Mouse (Mus musculus) neural tube, embryonic 10.5 days (tissue): Measurements from ENCODE around the gene Zfp385a.

Experiments used
- DNase-seq: peaks from one replicate; pipeline ENCODE4 v3.0.0-alpha.2; 2017; ENCODE audit warnings: low spot score; ENCODE audit errors: extremely low spot score

Zfp385a gene

DNA sequence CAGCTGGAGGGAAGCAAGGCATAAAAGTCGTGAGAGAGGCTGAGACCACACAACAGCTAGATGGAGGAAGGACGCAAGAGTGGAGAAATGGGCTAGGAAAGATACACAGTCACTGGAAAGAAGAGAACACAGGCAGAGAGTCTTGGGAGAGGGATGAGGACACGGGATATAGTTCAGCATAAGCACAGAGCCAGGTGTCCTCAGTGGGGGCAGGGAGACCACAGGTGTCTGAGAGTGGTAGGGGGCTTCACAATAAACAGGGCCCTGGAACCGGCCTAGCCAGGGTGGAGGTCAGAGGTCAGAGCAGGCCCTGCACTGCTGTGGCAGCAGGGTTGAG, 1.1 kb downstream of the Zfp385a start:
- no peak for DNase-seq

DNA sequence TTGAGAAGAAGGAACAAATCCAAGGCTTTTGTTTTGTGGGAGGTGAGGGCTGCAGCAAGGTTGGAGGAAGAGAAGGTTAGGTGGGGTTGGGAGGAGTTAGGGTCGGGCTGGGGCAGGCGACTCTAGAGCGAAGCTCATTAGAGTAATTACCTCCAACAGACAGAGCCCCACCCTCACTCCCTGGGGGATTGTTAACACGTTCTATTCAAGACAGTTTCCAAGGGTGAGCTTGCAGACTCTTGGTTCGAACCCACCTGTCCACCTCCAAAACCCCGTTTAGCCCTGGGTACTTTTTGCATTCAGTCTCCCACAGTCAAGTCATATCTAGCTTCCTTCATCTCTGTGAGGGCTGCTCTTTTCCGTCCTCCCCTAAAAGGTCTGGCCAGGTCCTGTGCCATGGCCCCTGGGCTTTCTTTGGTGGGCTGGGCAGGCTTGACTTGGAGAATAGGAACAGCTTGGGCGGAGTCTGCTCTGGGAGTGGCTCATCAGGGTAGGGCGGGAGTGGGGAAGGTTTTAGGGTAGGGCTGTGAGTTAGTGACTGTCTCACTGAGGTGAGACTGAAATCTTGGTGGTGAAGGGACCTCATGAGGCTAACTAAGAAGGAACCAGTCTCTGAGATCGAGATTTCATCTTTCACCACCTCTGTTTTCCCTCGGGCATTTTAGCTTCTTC, 2.8 kb downstream of the Zfp385a start:
- DNase-seq = no peak

DNA sequence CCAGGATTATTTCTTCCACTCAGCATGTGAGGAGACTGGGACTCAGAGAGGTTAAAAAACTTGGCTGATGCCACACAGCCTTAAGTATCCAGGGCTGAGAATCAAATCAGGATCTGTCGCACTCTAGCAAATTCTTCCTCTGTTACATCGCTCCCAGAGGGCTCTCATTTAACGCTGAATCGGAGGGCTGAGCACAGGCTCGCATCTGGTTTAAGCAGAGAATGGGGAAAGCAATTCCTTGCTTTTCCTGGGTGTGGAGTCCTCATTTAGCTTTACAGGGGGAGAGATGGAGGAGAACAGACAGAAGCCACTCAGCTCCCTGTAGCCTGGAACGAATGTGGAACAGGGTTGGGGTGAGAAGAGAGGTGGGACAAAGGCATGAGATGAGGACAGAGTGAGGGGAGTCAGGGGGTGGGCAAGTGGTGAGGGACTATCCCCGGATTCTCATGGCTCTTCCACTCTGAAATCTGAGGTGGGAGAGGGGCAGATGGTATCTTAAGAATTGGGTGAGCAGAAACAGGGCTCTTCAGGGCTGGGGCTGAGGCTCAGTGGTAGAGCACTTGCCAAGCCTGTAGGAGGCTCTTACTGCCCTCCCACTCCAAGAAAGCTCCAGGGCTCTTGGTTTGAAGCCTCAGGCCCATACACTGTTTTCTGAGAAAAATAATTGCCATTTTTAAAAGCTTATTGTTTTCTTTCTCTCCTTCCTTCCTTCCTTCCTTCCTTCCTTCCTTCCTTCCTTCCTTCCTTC, 4.2 kb downstream of the Zfp385a start:
- no peak for DNase-seq

DNA sequence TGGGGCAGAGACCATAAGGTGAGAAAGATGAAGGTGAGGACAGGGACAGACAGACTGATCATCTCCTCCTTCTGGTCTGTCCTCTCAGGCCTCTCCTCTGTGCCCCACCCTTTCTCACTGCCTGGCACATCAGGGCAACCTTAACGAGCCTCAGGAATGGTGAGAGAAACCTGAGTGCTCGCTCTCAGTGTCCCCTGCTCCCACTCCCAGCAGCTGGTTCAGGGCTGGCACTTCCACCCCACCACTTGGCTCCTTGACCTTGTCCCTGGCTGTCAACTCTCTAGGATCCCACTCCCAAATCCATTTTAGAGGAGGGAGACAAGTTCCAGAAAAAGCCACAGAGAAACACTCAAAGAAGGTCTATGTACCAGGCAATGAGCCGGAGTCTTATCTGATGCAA, 4.9 kb downstream of the Zfp385a start:
- DNase-seq = no peak

DNA sequence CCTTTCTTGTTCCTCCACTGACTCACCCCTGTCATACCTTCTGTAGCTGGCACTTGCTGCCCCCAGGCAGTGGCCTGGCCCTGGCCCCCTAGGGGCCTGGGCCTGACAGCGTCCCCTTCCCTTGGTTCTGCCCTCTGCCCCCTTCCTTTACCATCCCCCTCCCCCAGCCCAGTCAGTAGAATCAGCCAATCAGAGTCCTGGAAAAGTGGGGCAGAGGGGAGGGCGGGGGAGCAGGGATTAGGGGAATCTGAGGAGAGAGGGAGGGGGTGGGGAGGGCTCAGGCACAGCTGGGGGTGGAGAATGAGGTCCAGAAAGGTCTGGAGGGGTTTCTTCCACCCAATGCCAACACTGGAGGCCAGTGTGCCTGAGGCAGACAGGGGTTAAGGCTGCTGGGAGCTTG, 5.7 kb downstream of the Zfp385a start:
- no peak for DNase-seq

DNA sequence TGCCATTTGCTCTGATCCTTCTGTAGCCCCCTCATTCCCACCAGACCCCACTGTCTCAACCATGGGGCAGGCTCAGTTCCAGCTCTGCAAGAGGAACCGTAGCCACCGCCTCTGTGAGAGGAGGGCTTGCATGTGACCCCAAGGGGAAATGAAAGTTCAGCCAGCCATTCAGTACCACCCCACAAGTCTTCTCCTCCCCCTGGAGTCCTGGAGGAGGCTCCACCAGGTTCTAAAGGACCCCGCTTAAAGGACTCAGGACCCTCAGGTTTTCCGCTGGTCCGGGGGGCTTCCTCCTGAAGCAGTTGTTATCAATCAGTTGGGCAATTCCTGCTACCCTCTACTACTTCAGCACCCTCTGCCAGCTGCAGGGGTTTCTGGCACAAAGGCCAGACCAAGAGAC, 6.2 kb downstream of the Zfp385a start:
- no peak for DNase-seq

DNA sequence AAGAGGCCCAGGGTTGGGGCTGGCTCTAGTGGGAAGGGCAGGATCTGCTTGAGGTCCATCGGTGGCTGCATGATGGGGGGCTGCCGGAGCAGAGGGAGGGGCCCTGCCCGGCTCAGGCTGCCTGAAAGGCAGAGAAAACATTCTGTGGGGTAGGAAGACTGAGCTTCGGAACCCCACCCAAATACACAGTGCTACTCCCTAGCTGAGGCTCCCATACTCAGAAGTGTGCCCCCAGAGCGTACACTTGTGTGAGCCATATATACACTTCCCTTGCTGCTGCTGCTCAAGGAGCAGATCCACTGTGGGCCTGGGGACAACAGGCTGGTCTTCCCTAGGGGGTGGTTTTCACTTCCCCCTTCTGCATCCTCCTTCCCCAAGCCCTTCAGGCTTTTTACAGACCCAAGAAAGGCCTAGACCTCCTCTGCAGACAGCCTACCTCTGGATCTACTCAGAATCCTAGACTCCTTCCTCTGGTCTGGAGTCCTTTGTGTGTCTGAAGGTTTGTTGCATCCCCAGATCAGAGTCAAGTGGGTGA, 6.7 kb downstream of the Zfp385a start:
- no peak for DNase-seq

DNA sequence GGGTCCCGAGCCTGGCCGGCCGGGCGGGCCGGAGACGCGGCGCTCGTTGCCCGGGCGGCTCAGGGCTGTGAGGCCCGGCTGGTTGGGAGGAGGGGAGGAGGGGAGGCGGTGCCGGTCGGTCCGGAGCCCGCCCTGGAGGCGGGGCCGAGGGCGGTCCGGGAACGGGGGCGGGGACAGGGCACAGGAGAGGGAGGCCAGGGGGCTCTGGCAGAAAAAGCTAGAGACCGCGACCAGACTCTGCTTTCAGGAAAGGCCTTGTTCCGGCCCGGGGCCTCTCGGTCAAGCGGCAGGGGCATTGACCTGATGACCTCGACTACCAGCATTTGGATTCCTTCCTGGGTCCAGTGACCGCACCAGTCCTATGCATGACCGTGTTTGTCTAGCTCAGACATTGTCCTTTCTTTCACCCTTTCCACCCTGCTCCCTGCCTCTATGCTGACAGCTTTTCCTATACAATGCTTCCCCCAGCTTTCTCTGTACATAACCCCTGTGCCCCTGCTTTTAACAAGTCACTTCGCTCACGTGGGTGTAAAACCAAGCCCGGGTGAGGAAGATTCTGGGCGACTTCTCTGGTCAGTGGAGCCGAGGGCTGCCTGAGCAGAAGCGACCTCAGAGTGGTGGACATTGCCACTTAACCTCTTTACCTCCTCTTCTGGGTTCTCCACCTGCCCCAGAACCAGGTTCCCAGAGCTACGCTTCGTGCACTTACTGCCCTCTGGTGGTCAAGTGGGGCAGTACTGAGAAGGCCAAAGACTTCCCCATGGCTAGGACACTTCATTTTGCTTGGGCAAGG, 16.2 kb downstream of the Zfp385a start:
- peak; percentile 92 for DNase-seq

DNA sequence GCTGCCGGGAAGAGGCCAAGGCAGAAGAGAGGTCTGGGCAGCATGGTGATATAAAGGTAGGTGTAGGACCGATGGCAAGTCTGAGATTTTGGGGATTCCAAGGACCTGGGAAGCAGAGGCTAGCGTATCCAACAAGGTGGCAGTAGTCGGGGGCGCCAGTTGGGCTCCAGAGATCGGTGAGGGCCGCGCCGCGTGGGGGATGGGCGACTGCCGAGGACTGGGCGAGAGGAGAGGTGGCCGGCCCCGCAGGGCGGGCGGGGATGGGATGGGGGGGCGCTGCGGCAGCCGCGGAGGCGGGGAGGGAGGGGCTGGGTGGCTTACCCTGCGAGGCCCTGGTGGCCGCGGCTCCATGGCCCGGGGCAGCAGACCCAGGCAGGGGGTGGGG, 16.8 kb downstream of the Zfp385a start:
- DNase-seq = no peak

DNA sequence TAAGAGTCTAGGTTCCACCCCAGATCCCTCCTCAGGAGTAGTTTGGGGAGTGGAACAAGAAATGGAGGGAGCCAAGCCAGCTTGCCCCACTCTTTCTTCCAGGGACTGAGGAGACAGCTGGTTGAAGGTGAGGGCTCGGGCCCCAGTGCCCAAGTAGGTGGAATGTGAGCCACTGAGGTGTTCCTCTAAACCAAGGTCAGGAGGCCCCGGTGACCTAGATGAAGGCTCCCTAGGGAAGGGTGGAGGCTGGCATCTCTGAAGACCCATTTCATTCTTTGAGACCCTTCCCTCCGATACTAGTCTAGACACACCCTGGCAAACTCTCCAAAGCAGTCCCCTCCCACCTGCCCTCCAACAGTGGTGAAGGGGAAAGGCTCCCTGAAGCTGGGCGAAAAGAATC, 17.5 kb downstream of the Zfp385a start:
- no peak for DNase-seq

DNA sequence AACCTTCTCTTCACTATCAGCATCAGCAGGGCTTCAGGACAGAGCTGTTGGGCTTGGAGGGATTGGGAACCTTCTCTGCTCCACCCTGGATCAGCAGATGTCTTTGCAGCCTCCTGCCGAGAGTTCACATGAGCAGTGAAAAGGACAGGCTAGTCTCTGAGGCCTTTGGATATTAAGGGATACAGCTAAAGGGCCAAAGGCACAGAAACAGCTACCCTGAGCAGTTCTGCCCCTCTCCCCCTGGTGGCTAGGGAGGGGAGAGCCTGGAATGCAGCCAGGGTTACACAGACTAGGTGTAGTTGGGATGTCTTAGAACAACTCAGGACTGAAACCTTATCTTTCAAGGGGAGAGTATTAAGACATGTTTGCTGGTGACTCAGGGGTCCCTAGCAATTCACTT, 18.8 kb downstream of the Zfp385a start:
- DNase-seq = no peak

DNA sequence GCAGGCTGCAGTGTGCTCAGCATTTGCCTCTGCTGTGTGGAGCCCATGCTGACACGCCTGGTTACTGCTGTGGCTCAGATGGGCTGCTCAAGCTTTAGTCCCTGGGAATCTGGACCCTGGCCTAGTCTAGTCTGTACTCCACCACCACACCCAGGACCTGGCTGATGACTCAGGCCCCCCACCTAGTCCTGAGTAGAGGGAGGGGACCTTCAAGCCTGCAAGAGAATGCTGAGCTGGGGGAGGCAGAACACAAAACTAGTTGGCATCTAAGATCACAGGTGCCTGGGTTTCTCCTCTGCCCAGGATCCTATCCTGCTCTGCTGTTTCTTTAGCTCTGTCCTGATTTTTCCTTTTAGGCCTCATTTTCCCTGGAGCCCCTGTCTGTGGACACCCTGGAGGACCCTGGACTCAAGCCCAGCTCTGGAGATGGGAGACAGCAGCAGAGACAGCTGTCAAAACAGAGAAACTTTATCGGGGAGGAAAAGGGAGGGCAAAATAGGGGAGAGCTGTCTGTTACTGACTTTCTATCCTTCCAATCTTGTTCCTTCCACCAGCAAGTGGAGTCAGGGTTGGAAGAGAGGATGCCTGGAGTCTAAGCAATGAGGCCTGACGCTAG, 21.6 kb downstream of the Zfp385a start:
- DNase-seq = no peak

DNA sequence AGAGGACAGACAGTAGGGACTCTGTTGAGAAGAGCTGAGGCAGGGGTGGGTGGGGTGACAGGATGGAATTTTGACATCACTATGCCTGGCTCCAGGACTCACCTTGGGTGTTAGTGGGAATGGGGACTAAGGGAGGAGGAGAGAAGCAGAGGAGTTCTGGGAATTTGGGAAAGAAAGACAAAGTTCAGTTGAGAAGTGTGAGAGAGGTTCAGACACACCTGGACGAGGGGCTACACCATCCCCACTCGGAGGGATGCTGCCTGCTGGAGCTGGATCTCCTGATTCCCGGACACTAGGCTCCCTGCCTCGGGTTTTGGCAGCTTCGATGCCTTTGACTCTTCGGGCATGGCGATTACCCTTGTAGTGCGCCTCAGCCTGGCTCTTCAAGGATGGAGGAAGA, 22.2 kb downstream of the Zfp385a start:
- DNase-seq = no peak

DNA sequence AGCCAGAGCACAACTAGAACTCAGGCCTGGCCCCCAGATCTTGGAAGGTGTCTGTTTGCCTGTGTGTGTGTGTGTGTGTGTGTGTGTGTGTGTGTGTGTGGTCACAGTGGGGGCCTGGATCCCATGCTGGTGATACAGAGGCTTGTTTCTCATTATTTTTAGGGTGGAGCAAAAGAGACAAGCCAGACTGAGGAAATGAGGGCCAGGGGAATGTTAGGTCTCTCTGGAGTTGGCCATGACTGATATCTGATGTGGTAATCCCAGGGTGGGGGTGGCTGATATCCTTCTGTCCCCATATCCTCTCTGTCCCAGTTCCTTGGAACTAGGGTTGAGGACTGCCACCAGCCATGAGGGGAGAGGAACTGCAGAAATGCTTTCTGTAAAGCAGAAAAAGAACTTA, 22.8 kb downstream of the Zfp385a start:
- no peak for DNase-seq

DNA sequence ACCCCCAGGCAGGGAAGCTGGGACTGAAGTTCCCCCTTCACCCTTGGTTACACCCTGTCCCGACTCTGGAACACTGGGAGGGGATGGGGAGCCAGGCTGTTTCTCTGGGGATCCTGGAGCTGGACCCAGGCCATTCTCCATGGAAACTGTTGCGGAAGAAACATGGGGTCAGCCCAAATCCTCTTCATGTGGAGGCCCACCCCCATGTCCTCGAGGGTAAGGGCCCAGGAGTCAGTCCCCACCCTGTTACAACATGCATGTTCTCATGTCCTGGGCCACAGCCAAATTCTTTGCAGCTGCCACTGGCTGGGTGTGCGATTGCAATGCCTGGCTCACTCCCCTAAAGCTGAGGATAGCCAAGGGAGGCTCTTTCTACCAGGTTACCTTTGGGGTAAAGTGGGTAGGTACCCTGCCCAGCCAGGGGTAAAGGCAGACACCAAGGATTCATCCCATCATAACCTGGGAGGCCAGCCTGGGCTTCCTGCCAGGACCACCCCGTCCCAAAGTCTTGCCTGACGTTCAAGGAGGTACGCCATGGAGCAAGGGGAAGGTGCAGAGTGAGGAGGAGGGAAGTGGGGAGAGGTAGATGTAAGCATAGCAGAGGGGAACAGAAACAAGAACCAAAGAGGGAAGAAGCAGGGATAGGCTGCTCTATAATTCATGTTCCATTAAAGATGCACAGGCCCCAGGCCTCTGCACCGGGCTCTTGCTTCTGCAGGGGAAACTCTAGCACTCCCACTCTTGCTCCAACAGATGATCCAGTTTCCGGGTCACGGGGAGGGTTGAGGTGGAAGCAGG, 23.7 kb downstream of the Zfp385a start:
- no peak for DNase-seq

DNA sequence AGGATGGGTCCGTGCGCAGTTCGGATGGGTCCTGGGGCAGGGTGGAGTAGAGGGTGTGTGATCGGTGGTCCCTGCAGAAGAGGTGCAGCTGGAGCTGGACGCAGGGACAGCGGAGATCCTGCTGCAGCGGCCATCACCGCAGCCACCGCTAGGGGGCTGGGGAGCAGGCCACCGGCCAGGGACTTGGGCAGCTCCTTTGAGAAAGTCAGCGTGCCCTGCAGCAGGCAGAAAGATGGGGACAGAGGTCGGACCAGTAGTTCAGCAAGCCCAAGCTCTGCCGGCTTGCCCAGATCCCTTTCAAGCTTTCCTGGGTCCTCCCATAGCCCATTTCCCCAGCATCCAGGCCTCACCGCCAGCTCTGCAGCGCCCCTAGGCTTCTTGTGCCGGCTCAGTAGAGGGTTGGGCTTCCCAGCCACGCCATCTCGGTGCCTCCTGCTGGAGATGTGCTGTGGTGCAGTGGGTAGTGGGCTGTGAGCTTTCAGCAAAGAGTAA, 24.8 kb downstream of the Zfp385a start:
- peak; percentile 89 for DNase-seq

DNA sequence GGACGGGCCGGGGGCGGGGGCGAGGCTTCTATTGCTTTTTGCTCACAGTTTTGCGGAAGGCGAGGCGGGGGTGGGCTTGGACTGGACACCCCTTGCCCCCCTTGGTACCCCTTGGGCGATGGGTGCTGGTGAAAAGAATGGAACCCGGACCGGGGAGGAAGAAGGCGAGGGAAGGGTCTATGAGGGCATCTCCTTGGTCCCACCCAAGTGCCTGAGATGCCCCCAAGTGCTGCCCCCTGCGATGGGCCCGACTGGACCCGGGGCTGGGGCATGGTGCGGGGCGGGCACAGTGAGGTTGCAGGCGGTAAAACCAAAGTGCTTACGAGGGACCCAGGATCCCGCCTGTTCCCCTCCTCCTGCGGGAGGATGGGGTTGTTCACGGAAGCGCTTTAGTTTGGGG, 25.7 kb downstream of the Zfp385a start:
- no peak for DNase-seq

DNA sequence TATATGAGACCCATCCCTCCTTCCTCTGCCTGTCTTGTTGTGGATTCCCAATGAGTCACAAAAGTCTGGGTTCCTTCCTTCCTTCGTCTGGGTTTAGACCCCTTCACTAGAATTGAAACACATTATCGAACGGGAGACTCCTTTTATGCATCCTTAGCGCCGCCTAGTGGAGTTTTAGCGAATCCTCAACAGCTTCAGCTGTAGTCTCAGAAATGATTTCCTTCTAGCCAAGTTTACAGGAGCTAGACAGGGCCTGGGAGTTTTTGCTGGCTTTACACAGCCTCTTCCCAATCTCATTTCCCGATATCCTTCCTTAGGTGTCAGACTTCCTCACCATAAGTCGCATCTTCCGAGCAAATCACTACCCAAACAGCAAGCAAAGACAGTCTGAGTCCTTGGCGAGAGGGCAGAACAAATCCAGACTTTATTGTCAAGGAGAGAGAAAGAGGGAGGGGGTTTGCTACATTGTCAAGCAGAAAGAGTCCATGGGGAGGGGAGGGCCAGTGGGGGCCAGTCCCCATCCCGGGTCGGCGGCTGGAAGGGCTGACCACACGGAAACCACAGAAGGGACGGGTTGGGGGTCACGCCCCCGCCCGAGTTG, 26.3 kb downstream of the Zfp385a start:
- peak; percentile 71 for DNase-seq

DNA sequence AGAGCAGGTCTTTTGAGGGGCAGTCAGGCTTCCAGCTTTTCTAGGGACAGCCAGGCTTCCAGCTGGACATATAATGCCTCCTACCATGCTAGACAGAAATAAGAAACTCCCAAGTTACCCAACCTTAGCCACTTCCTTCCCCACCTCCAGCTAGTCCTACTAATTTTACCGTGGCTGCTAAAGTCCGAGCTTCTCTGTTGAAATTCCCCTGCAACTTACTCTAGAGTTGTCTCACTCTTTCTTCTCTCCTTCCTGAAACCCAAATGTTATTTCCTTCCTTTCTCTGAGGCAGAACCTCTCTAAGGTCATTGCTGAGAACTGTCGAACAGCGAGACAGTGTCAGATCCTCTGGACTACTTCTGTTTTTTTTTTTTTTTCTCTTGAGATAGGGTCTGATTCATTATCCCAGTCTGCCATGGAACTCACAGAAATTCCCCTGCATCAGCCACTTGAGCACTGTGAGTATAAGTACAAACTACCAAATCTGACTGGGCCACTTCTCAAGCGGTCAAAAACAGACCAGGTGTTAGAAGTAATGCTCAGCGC, 29.5 kb downstream of the Zfp385a start, which contains the start of gene Gpr84:
Gpr84 (minus strand) TSS at position 248 of the 546 bp plus-strand sequence.
- DNase-seq = no peak
